Mouse (Mus musculus) small intestine, adult 2 months (tissue): ENCODE data around the gene Gm11037. TPM values are rescaled to one million over a fixed set of nuclear protein-coding genes. Genes with fewer than 3 reads are reported as not detected.

Experiments
- H3K27ac ChIP-seq: fragments of 200-500 bp; 2 replicates; pipeline ENCODE4 v1.5.1; 2012; ENCODE audit warnings: low read depth, low read length, control low read depth, inconsistent platforms; ENCODE audit not compliant: insufficient read depth
- H3K27me3 ChIP-seq: fragments of 200-500 bp; 2 replicates; pipeline ENCODE4 v1.6.1; 2012; ENCODE audit warnings: mild to moderate bottlenecking, moderate library complexity, low read length, inconsistent platforms; ENCODE audit not compliant: control insufficient read depth, insufficient read depth
- H3K36me3 ChIP-seq: fragments of 200-500 bp; 2 replicates; pipeline ENCODE4 v1.6.1; 2012; ENCODE audit warnings: mild to moderate bottlenecking, low read length, control low read depth, inconsistent platforms; ENCODE audit not compliant: control insufficient read depth, insufficient read depth
- H3K4me1 ChIP-seq: fragments of 200-500 bp; 2 replicates; pipeline ENCODE4 v1.6.1; 2012; ENCODE audit warnings: low read length, inconsistent platforms, mixed read lengths; ENCODE audit not compliant: control insufficient read depth, insufficient read depth, insufficient read length
- H3K4me3 ChIP-seq: fragments of 200-500 bp; 2 replicates; pipeline ENCODE4 v1.5.1; 2012; ENCODE audit warnings: low read depth, mild to moderate bottlenecking, control low read depth, inconsistent platforms, low read length, moderate library complexity
- CTCF ChIP-seq: fragments of 200-500 bp; IDR thresholded peaks from 2 replicates; pipeline ENCODE4 v1.5.1; 2012; ENCODE audit warnings: low read depth, mild to moderate bottlenecking, control low read depth, inconsistent platforms, low read length, moderate library complexity, mixed read lengths; ENCODE audit not compliant: insufficient replicate concordance, insufficient read length; ENCODE audit errors: extremely low read depth
- POLR2A ChIP-seq: fragments of 200-500 bp; IDR thresholded peaks from 2 replicates; pipeline ENCODE4 v1.6.1; 2012; ENCODE audit warnings: low read depth, mild to moderate bottlenecking, control low read depth, inconsistent platforms, low read length, moderate library complexity
- WGBS: fragments of 180-500 bp; shearing (Covaris S2); methylation state at CpG from one replicate; pipeline ENCODE4 v1.1.7; 2018; 5-methylcytosine and 5-hydroxymethylcytosine counted together
- polyA plus RNA-seq: library from polyadenylated mRNA; depleted of rRNA; stranded (reverse); fragments of >200 nt; gene quantifications from 2 replicates; pipeline ENCODE4 v1.2.3, GENCODE M21; 2012

The Gm11037 gene
- polyA plus RNA-seq, 1 experiment, result not detected

DNA sequence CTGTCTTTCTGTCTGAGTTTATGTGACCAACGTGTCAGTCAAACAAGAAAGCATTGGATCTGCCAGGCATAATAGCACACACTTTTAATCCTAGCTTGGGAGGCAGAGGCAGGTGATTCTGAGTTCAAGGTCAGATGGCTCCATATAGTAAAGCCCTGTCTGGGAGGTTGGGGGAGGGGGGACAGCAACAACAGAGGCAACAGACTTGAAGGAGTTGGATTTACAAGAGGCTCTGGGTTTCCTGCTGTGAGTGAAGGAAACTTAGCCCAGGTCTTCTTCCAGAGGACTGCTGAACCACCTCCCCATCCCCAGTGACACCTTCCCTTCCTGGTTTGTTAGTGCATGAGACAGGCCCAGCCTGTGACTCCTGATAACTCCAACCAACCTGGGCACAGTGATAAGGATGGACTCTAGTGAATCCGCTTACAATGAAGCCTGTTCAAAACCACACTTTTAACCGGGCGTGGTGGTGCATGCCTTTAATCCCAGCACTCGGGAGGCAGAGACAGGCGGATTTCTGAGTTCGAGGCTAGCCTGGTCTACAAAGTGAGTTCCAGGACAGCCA is 19.0 kb downstream of the Gm11037 start:
- Histone ChIP-seq H3K36me3 (peaks cover 22% of the 10 kb centered on the region), H3K27me3 (no peaks in the 10 kb centered on the region), H3K27ac (no peak overlapping the region), H3K4me1 (no peaks in the 10 kb centered on the region), H3K4me3 (no peak overlapping the region)
- 85% methylated on average over 7 of the region's 7 CpGs for WGBS
- TF ChIP-seq POLR2A (no peak), CTCF (no peak)

DNA sequence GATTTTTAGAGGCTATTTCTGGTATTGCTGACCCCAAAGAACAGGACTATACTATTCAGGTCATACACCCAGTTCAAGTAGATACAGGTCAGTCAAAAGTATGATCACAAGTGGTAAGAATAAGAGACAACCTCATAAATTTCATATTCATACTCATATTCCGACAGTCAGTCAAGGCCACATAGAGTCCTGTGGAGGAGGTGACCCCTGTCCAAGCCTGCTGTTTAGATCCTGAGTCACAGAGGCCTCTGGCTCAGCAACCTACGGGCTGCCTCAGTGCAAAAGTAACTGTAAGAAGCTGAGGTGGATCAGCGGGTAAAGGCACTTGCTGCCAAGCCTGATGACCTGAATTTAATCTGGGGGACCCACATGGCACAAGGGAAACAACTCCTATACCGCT is 20.7 kb downstream of the Gm11037 start:
- Histone ChIP-seq H3K4me1 (no peaks in the 10 kb centered on the region), H3K36me3 (peaks cover 7% of the 10 kb centered on the region), H3K4me3 (no peak overlapping the region), H3K27me3 (no peaks in the 10 kb centered on the region), H3K27ac (no peak overlapping the region)
- 90% methylated on average over 4 of the region's 4 CpGs for WGBS
- no peak for TF ChIP-seq POLR2A
- TF ChIP-seq CTCF, result no peak

DNA sequence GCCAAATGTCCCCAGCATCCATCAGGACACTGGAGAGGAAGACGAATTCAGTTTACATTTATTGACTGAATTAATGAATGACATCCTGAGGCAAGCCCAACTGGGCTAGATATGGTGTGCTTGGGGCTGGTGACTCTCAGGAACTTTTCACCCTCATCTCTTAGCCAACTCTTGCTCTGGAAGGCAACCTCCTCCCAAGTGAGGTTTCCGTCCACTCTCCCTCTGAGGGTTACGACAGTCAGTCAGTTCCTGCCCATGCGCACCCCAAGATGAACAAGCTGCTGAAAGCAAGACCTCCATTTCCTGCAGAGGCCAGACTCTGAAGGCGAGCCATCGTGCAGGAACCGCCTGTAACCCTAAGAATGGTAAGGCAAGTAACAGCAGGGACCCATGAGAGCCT is 23.7 kb downstream of the Gm11037 start:
- Histone ChIP-seq H3K4me1 (peaks cover 4% of the 10 kb centered on the region), H3K27ac (no peak overlapping the region), H3K4me3 (no peak overlapping the region), H3K27me3 (no peaks in the 10 kb centered on the region), H3K36me3 (no peaks in the 10 kb centered on the region; the same call in 1 of the 2 replicates)
- WGBS, result 87% methylated on average over 7 of the region's 7 CpGs
- TF ChIP-seq CTCF (no peak), POLR2A (no peak)

DNA sequence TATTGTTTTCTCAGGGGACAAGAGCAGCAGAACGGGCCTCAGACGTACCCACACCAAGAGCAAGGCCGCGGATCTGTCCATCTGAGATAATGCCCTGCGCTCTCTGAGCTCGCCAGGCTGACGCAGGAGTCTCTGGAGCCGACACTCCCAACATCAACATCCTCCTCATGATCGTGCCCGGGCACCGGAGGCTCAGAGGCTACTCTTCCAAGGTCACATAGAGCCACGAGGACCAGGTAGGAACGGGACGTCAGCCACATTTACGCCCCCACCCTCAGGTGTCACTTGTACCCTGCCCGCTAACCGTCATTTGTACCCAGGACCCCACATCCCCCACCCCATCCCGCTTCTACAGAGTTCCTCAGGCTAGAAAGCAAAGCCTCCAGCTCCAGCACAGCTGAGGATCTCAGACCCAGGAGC is 26.2 kb downstream of the Gm11037 start:
- H3K36me3 ChIP-seq, result no peaks in the 10 kb centered on the region
- peaks cover 4% of the 10 kb centered on the region for H3K4me1 ChIP-seq
- TF ChIP-seq CTCF (no peak), POLR2A (no peak; the same call in 1 of the 2 replicates)
- no peaks in the 10 kb centered on the region for H3K27me3 ChIP-seq
- under 1% methylated on average over 18 of the region's 18 CpGs for WGBS
- H3K27ac ChIP-seq, result no peak overlapping the region; the same call in 1 of the 2 replicates
- peak overlapping the region; percentile 78 for H3K4me3 ChIP-seq

DNA sequence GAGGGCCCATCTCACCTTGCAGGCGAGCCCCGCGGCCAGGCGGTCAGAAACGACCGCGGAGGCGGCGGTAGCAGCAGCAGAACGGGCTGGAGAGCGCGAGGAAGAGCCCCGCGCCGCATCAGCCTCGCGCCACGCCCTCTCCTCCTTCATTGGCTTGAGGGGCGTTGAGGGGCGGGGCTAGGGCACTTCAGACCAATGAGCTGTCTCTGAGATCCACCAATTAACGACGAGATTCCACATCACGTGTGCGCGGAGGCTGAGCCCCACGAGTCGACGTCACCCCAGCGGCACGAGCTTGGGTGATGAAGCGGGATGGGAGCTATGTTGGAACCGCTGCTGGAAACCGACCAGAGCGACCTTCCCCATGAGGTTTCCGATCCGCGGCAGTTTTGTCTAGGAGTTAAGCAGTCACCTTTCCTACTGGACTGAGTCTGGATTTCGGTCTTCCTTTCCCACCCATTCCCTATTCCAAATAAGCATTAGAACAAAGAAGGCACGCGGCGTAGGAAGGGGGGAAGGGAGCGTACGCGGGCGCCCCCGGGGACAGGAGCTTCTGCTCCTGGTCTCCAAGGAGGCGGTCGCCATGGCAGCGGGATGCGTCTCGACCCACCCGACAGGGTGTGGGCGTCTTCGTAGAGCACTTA is 26.8 kb downstream of the Gm11037 start, which contains the start of gene 1700037H04Rik:
Gene 1700037H04Rik, minus strand, starts transcription at position 144 of the 644 bp plus-strand sequence.
- WGBS, result under 1% methylated on average over 54 of the region's 54 CpGs
- Histone ChIP-seq H3K4me3 (peak within 1 kb of the TSS; percentile 78), H3K4me1 (peaks cover 4% of the 10 kb centered on the region), H3K27me3 (no peaks in the 10 kb centered on the region), H3K36me3 (no peaks in the 10 kb centered on the region), H3K27ac (peak within 1 kb of the TSS; percentile 67)
- TF ChIP-seq POLR2A, result peak; percentile 55; the same call in 1 of the 2 replicates
- TF ChIP-seq CTCF, result no peak

DNA sequence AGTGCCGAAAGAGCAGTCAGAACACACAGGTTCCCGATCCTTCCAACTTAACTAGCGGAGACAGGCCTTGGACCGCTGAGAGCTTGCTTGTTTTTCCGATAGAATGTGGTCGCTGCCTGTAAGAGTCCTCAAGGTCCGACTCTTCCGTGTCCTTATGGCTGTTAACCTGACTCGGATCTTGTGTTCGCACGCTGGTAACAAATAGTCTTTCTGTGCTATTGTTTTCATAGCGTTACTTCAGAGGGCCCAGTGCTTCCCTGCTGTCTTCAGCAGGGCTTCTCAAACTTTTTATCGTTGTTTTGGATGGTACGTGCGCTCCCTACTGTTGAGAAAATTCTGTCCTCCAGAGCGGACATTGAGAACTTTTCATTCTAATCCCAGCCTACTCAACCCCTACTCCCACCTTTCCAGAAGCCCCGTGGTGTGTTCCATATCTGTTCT is 27.4 kb downstream of the Gm11037 start:
- WGBS, result under 1% methylated on average over 17 of the region's 17 CpGs
- Histone ChIP-seq H3K36me3 (no peaks in the 10 kb centered on the region), H3K4me1 (peaks cover 4% of the 10 kb centered on the region), H3K27me3 (no peaks in the 10 kb centered on the region), H3K27ac (peak overlapping the region; percentile 67), H3K4me3 (peak overlapping the region; percentile 66)
- TF ChIP-seq CTCF (no peak), POLR2A (no peak)

DNA sequence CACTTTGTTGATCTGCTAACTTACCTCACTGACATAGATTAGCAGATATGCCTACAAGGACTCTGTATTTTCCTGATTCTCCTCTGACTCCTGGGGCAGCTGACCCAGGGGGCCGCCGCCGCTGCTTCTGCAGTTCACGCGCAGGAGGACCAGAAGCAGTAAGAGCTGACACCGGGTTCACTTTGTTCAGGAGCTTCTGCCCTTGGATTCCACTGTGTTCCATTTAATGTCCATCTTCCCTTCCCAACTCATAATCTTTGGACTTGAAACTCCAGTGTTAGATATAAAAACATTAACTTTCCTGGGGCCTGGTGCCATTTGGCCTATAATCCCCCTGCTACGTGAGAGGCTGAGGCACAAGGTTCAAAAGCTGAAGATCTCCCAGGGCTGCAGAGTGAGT is 30.6 kb downstream of the Gm11037 start:
- Histone ChIP-seq H3K27ac (no peak overlapping the region), H3K4me1 (peaks cover 4% of the 10 kb centered on the region), H3K4me3 (no peak overlapping the region), H3K27me3 (no peaks in the 10 kb centered on the region), H3K36me3 (no peaks in the 10 kb centered on the region)
- WGBS, result 71% methylated on average over 7 of the region's 7 CpGs
- TF ChIP-seq POLR2A (no peak), CTCF (no peak)

DNA sequence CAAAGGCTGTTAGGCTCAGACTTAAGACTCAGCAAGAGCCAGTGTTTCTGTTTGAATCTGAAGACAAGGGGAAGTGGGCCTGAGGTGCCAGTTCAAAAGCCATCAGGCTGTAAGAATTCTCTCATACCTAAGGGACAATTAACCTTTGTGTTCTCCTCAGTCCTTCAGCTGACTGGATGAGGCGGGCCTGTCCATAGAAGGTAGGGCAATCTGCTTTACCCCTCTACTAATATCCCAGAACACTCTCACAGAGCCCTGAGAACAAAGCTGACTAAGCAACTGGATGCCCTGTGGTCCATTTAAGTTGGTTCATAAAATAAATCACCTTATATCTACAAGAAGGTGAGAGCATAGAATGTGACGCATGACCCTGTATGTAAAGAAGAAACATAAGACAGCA is 32.9 kb downstream of the Gm11037 start:
- Histone ChIP-seq H3K36me3 (no peaks in the 10 kb centered on the region), H3K4me3 (no peak overlapping the region), H3K27ac (no peak overlapping the region; the same call in 1 of the 2 replicates), H3K4me1 (no peaks in the 10 kb centered on the region; the same call in 1 of the 2 replicates), H3K27me3 (no peaks in the 10 kb centered on the region)
- no peak for TF ChIP-seq CTCF
- no peak for TF ChIP-seq POLR2A
- WGBS, result 81% methylated on average over 2 of the region's 2 CpGs
